ENCODE assay signal across 20 mouse cellular contexts in genomic region chr7:80840241-80840640, GRCm38 (mm10). TPM values are rescaled to one million over a fixed set of nuclear protein-coding genes. Genes with fewer than 3 reads are reported as not detected.
A peak's percentile ranks its signal among the peaks of the same experiment; 100 is the strongest.
DNase-seq lines count a peak whose midpoint lies in the region; ATAC-seq and TF ChIP-seq lines count a peak whose summit lies in the region.
"Had no signal": no experiment of that assay in that cellular context is flagged by ENCODE, and none has a peak within 500 bp of the region (broad histone marks: within the 10 kb centered on the region; RNA-seq: fewer than 3 reads in every experiment).

No protein-coding gene starts in this region.

- WGBS in limb, embryonic 15.5 days, result 56% methylated on average over 1 of the region's 1 CpGs
- WGBS in limb, embryonic 10.5 days, result 55% methylated on average over 1 of the region's 1 CpGs

- peaks cover 31% of the 10 kb centered on the region for H3K79me2 ChIP-seq in myocyte (ENCODE audit: control insufficient read depth, insufficient read depth)

- H3K4me3 ChIP-seq in limb, embryonic 15.5 days, result no peak overlapping the region
- H3K4me3 ChIP-seq in limb, embryonic 10.5 days, result no peak overlapping the region
- no peak overlapping the region for H3K4me3 ChIP-seq in embryonic fibroblast, embryonic 13.5 days (ENCODE audit: insufficient read depth, low read length)
- H3K4me3 ChIP-seq in myocyte, result peak overlapping the region; percentile 35
- H3K4me3 ChIP-seq in left cerebral cortex, adult 2 months, result no peak overlapping the region
- H3K4me3 ChIP-seq: embryonic facial prominence, embryonic 15.5 days; forebrain, embryonic 15.5 days; heart, embryonic 10.5 days; hindbrain, embryonic 15.5 days; midbrain, embryonic 12.5 days; neural tube, embryonic 12.5 days had no signal

- H3K4me2 ChIP-seq in limb, embryonic 15.5 days, result no peak overlapping the region
- H3K4me2 ChIP-seq in myocyte (ENCODE audit: low read depth), result peak overlapping the region; percentile 91
- H3K4me2 ChIP-seq: embryonic facial prominence, embryonic 15.5 days; forebrain, embryonic 15.5 days; hindbrain, embryonic 15.5 days; liver, embryonic 11.5 days; midbrain, embryonic 12.5 days; neural tube, embryonic 12.5 days had no signal

- peaks cover 15% of the 10 kb centered on the region for H3K4me1 ChIP-seq in limb, embryonic 15.5 days
- peaks cover 4% of the 10 kb centered on the region; the same call in 1 of the 2 replicates for H3K4me1 ChIP-seq in limb, embryonic 10.5 days
- peaks cover 27% of the 10 kb centered on the region for H3K4me1 ChIP-seq in embryonic fibroblast, embryonic 13.5 days (ENCODE audit: control insufficient read depth, insufficient read depth, low read length)
- H3K4me1 ChIP-seq: forebrain, embryonic 15.5 days; heart, embryonic 10.5 days; hindbrain, embryonic 15.5 days; midbrain, embryonic 12.5 days; neural tube, embryonic 12.5 days had no signal

- no peaks in the 10 kb centered on the region for H3K9me3 ChIP-seq in limb, embryonic 15.5 days
- no peaks in the 10 kb centered on the region for H3K9me3 ChIP-seq in limb, embryonic 10.5 days (replicated peaks)
- H3K9me3 ChIP-seq: embryonic facial prominence, embryonic 15.5 days; forebrain, embryonic 15.5 days; heart, embryonic 10.5 days; hindbrain, embryonic 15.5 days; midbrain, embryonic 12.5 days; neural tube, embryonic 12.5 days had no signal

- intact Hi-C loops in left cerebral cortex, adult 2 months (cut with DNase I), result loop anchor here (5.0 to 10.0 kb wide), 2 partner anchors 38 to 455 kb away; partner anchors contain the start of gene Fes

- peak overlapping the region; percentile 47; the same call in 1 of the 2 replicates for H3K27ac ChIP-seq in limb, embryonic 15.5 days
- no peak overlapping the region for H3K27ac ChIP-seq in limb, embryonic 10.5 days
- H3K27ac ChIP-seq in embryonic fibroblast, embryonic 13.5 days (ENCODE audit: insufficient read depth, low read length), result peak overlapping the region; percentile 92
- no peak overlapping the region for H3K27ac ChIP-seq in left cerebral cortex, adult 2 months
- H3K27ac ChIP-seq: embryonic facial prominence, embryonic 15.5 days; forebrain, embryonic 15.5 days; heart, embryonic 10.5 days; hindbrain, embryonic 15.5 days; midbrain, embryonic 12.5 days; neural tube, embryonic 12.5 days had no signal

- no peaks in the 10 kb centered on the region for H3K36me3 ChIP-seq in limb, embryonic 15.5 days
- H3K36me3 ChIP-seq in limb, embryonic 10.5 days, result no peaks in the 10 kb centered on the region
- H3K36me3 ChIP-seq in myocyte (ENCODE audit: control insufficient read depth, insufficient read depth), result no peaks in the 10 kb centered on the region
- H3K36me3 ChIP-seq: embryonic facial prominence, embryonic 15.5 days; forebrain, embryonic 15.5 days; heart, embryonic 10.5 days; hindbrain, embryonic 15.5 days; midbrain, embryonic 12.5 days; neural tube, embryonic 12.5 days had no signal

- no peak for DNase-seq in limb, embryonic 10.5 days (ENCODE audit: low spot score)
- no peak for DNase-seq in lung, postnatal 25 days (ENCODE audit: low spot score)
- no peak for DNase-seq in left cerebral cortex, adult 18-20 months (ENCODE audit: low spot score in 2 of 2)
- no peak for DNase-seq in left cerebral cortex, adult 2 months (ENCODE audit: extremely low spot score in 1 of 2, low spot score in 2 of 2)
- DNase-seq: B cell, adult 2 months; cerebellum, adult 9-10 months; kidney, postnatal 4 days; liver, postnatal 0 days; retina, postnatal 1 day had no signal

- H3K9ac ChIP-seq in limb, embryonic 15.5 days, result no peak overlapping the region
- H3K9ac ChIP-seq: embryonic facial prominence, embryonic 15.5 days; forebrain, embryonic 15.5 days; hindbrain, embryonic 15.5 days; liver, postnatal 0 days; midbrain, embryonic 12.5 days; neural tube, embryonic 12.5 days had no signal

- TF ChIP-seq POLR2A in embryonic fibroblast, embryonic 13.5 days (IDR thresholded peaks at IDR 0.05; ENCODE audit: low read depth, low read length), result no peak
- TF ChIP-seq POLR2A in myocyte (IDR thresholded peaks at IDR 0.05; ENCODE audit: insufficient read length, low read depth), result no peak

- no peak overlapping the region for H3ac ChIP-seq in myocyte (ENCODE audit: control insufficient read depth, insufficient read length)

- no peaks in the 10 kb centered on the region for H3K27me3 ChIP-seq in limb, embryonic 15.5 days
- H3K27me3 ChIP-seq in limb, embryonic 10.5 days (ENCODE audit: low read depth, poor library complexity, severe bottlenecking), result peaks cover 3% of the 10 kb centered on the region; the same call in 1 of the 2 replicates
- no peaks in the 10 kb centered on the region for H3K27me3 ChIP-seq in myocyte (ENCODE audit: control insufficient read depth, insufficient read depth, insufficient read length)
- H3K27me3 ChIP-seq: embryonic facial prominence, embryonic 15.5 days; forebrain, embryonic 15.5 days; hindbrain, embryonic 15.5 days; midbrain, embryonic 12.5 days; neural tube, embryonic 12.5 days had no signal

- TF ChIP-seq CTCF in embryonic fibroblast, embryonic 13.5 days (IDR thresholded peaks at IDR 0.05; ENCODE audit: borderline replicate concordance, insufficient read depth, low read length), result no peak
- no peak for TF ChIP-seq CTCF in left cerebral cortex, adult 2 months (IDR thresholded peaks at IDR 0.05)

- ATAC-seq in limb, embryonic 15.5 days (ENCODE audit: insufficient number of reproducible peaks, low FRiP score, low TSS enrichment, low read depth), result no peak
- ATAC-seq: forebrain, embryonic 15.5 days; liver, postnatal 0 days; lung, postnatal 0 days had no signal

TF ChIP-seq in myocyte, 11 proteins besides CTCF, POLR2A, EP300 and RAD21:
- no peak for TF ChIP-seq USF1 (IDR thresholded peaks at IDR 0.05; ENCODE audit: low read depth)
- no peak for TF ChIP-seq CEBPB (IDR thresholded peaks at IDR 0.05; ENCODE audit: insufficient read depth, poor library complexity, severe bottlenecking)
- TF ChIP-seq MYOD1 (IDR thresholded peaks at IDR 0.05; ENCODE audit: control insufficient read depth in 1 of 3, insufficient read length in 2 of 3, low read depth in 2 of 3), result no peak
- TF ChIP-seq SRF (IDR thresholded peaks at IDR 0.05; ENCODE audit: control insufficient read depth, insufficient read length, low read depth), result no peak
- TF ChIP-seq REST (IDR thresholded peaks at IDR 0.05; ENCODE audit: insufficient read depth, insufficient read length), result no peak
- TF ChIP-seq POLR2AphosphoS2 (IDR thresholded peaks at IDR 0.05; ENCODE audit: insufficient read length, low read depth), result no peak
- TF ChIP-seq MYOG (IDR thresholded peaks at IDR 0.05; ENCODE audit: control insufficient read depth in 1 of 3, insufficient read depth in 1 of 3, insufficient read length in 2 of 3, low read depth in 2 of 3), result no peak

RNA-seq across cellular contexts. Expression of gene Iqgap1, which starts 14.5 kb away (rescaled TPM):
- 98.9 and 103 TPM in 2 replicates for polyA plus RNA-seq in limb, embryonic 15.5 days (2015; fragmentation: Nextera tagmentation; extraction: Ambion mirVana)
- 21.8 and 25.4 TPM in 2 replicates for polyA plus RNA-seq in limb, embryonic 10.5 days (2016; fragmentation: Nextera tagmentation; extraction: Ambion mirVana)
- 206 and 311 TPM in 2 replicates for polyA plus RNA-seq in embryonic fibroblast, embryonic 13.5 days (2011; ENCODE audit: insufficient read length, low read depth, missing spikeins)
- polyA plus RNA-seq in myocyte (2012; fragmentation: generic; extraction: Trizol), result 61.7 TPM
- total RNA-seq in left cerebral cortex, adult 18-20 months (2021), result 10 to 100 TPM; 22.6 to 23.3 TPM
- total RNA-seq in left cerebral cortex, adult 2 months (2021), result 10 to 100 TPM; 26.0 to 27.3 TPM

RNA-seq across cellular contexts. Expression of gene Zscan2, which starts 20.5 kb away (rescaled TPM):
- polyA plus RNA-seq in limb, embryonic 15.5 days (2015; fragmentation: Nextera tagmentation; extraction: Ambion mirVana), result 2.3 and 2.6 TPM in 2 replicates
- polyA plus RNA-seq in limb, embryonic 10.5 days (2016; fragmentation: Nextera tagmentation; extraction: Ambion mirVana), result 4.0 and 4.3 TPM in 2 replicates
- polyA plus RNA-seq in embryonic fibroblast, embryonic 13.5 days (2011; ENCODE audit: insufficient read length, low read depth, missing spikeins), result 2.7 and 5.1 TPM in 2 replicates
- polyA plus RNA-seq in myocyte (2012; fragmentation: generic; extraction: Trizol), result 6.3 TPM
- 10 to 100 TPM; 15.9 to 17.0 TPM for total RNA-seq in left cerebral cortex, adult 18-20 months (2021)
- total RNA-seq in left cerebral cortex, adult 2 months (2021), result 10 to 100 TPM; 15.9 to 16.5 TPM

Comparison
In these comparisons a context has a peak if more than half of its experiments do, and no peak if none do; other contexts are left out.
1. H3K27ac ChIP-seq: peak in limb, embryonic 15.5 days (single experiment) and embryonic fibroblast, embryonic 13.5 days (single experiment); none in limb, embryonic 10.5 days (single experiment) and left cerebral cortex, adult 2 months (single experiment).